Mouse (Mus musculus): ENCODE results near the gene Llcfc1. TPM values are rescaled to one million over a fixed set of nuclear protein-coding genes. Genes with fewer than 3 reads are reported as not detected.

The Llcfc1 gene
- not detected in 2 replicates for polyA plus RNA-seq (2016; fragmentation: Nextera tagmentation; extraction: Ambion mirVana)

DNA sequence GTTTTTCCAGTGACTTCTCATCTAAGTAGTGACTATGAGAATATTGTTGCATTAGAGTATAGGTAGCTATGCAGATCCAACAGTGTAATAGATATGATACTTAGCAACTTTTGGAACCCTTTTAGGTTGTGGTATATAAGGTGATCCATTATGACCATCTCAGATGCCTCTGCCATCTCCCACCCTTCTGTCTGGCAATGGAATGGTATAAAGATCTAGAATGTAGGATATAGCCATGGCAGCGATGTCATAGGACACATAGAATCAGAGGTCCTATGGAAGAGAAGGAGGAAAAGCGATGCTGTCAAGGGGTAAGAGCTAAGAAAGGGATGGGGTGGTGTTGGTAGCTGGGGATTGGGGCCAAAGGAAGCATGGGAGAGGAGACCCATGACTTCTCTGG is at the start of gene Llcfc1:
TSS of gene Llcfc1 (plus strand) at position 301 of the 400 bp plus-strand sequence.
- H3K4me2 ChIP-seq (replicated peaks): no peak within 1 kb of the TSS
- 90% methylated on average over 2 of the region's 2 CpGs for WGBS
- no peaks in the 10 kb centered on the region for H3K9me3 ChIP-seq
- H3K27me3 ChIP-seq (replicated peaks): no peaks in the 10 kb centered on the region
- H3K27ac ChIP-seq: no peak within 1 kb of the TSS
- no peaks in the 10 kb centered on the region for H3K36me3 ChIP-seq
- no peak within 1 kb of the TSS for H3K4me3 ChIP-seq
- ATAC-seq (ENCODE audit: low FRiP score, low read depth): no peak
- H3K4me1 ChIP-seq: no peaks in the 10 kb centered on the region
- H3K9ac ChIP-seq: no peak within 1 kb of the TSS

DNA sequence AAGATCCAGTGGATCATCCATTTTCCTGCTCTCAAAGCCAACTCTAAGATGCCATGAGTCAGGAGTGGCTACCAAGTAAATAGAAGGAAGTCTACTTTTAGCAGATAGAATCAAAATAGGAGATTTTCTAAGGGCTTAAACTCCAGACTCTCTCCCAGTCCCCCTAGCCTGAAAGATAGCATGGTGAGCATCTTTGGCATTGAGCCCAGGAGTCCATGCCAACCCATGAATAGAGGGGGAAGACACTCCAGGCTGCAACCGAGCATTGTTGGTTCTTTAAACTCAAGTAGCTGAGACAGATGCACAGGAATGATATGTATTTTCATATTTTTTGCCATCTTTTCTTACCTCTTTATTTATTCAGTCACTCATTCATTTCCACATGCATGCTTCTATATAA is 49.0 kb upstream of the Llcfc1 start:
- Histone ChIP-seq H3K9me3 (no peaks in the 10 kb centered on the region), H3K27me3 (replicated peaks) (no peaks in the 10 kb centered on the region), H3K9ac (no peak overlapping the region), H3K27ac (no peak overlapping the region), H3K4me3 (no peak overlapping the region), H3K4me2 (replicated peaks) (no peak overlapping the region), H3K36me3 (no peaks in the 10 kb centered on the region), H3K4me1 (no peaks in the 10 kb centered on the region)
- no peak for ATAC-seq (ENCODE audit: low FRiP score, low read depth)
- 71% methylated on average over 1 of the region's 1 CpGs for WGBS

DNA sequence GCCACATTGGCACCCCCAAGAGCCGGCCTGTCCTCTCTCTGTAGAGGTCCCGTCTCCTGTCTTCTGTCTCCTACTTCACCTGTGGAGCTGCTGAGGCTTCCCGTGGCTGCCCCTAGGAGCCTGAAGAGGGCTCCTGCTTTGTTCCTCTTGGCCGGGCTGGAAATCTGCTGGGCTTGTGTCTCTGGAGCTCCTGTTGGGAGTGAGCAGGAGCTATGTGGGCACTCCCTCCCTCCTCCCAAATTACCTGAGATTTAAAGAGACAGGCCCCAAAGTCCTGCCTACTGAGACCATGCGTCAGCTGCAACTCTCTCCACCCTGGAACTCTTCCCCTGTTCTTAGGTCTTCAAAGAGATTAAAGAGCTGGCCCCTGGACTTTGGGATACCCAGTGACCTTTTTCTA is 48.1 kb upstream of the Llcfc1 start, which contains the start of gene Trpv6:
TSS of gene Trpv6 (minus strand) at position 228 of the 400 bp plus-strand sequence.
- no peak within 1 kb of the TSS for H3K4me2 ChIP-seq (replicated peaks)
- H3K4me1 ChIP-seq: no peaks in the 10 kb centered on the region
- no peaks in the 10 kb centered on the region for H3K9me3 ChIP-seq
- H3K27ac ChIP-seq: no peak within 1 kb of the TSS
- no peak within 1 kb of the TSS for H3K4me3 ChIP-seq
- ATAC-seq (ENCODE audit: low FRiP score, low read depth): no peak
- no peaks in the 10 kb centered on the region for H3K27me3 ChIP-seq (replicated peaks)
- no peaks in the 10 kb centered on the region for H3K36me3 ChIP-seq
- H3K9ac ChIP-seq: no peak within 1 kb of the TSS
- WGBS: 29% methylated on average over 5 of the region's 5 CpGs

DNA sequence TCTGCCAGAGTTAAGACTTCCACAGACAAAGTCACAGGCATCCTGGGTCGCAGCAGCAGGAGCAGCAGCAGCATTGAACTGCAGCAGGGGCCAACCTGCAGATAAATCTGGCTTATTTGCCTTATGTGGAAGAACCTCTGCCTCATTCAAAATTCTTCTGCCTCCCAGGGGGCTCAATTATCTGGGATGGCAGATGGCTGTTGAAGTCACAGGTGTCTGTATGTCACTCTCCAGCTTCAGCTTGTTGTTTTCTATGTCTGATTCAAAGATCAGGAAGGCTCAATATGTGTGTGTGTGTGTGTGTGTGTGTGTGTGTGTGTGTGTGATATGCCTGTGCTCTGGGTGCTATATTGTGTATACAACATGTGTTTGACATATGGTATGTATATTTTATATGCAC is 46.8 kb upstream of the Llcfc1 start:
- 26% methylated on average over 1 of the region's 1 CpGs for WGBS
- no peak overlapping the region for H3K4me3 ChIP-seq
- H3K4me1 ChIP-seq: no peaks in the 10 kb centered on the region
- H3K9ac ChIP-seq: no peak overlapping the region
- no peak for ATAC-seq (ENCODE audit: low FRiP score, low read depth)
- no peaks in the 10 kb centered on the region for H3K36me3 ChIP-seq
- H3K27ac ChIP-seq: no peak overlapping the region
- no peaks in the 10 kb centered on the region for H3K9me3 ChIP-seq
- H3K27me3 ChIP-seq (replicated peaks): no peaks in the 10 kb centered on the region
- H3K4me2 ChIP-seq (replicated peaks): no peak overlapping the region

DNA sequence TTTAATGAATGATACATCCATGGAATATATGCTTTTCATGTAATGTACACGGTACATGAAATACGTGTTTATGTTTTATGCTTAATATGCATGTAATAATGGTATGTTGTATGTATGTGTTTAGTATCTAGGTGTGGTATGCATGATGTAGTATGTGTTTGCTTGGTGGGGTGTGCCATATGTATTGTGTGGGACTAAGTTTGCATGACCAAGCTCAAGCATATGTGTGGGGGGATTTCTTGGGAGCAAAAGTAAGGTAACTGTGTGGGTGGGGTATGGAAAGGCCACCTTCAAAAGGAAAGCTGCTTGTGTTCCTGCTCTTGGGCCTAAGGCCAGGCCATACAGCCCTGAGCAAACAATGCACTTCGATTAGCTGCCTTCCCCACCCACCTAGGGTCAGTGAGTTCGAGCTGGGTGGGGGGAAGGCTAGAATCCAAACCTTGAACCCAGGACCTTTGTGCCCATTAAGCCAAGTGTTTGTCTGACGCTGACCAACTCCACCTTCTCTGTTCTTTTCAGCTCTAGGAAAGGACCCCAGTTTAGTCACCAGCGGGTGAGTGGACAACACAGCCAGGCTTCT is 46.2 kb upstream of the Llcfc1 start:
- ATAC-seq (ENCODE audit: low FRiP score, low read depth): no peak
- no peak overlapping the region for H3K4me2 ChIP-seq (replicated peaks)
- 80% methylated on average over 6 of the region's 6 CpGs for WGBS
- no peak overlapping the region for H3K27ac ChIP-seq
- no peaks in the 10 kb centered on the region for H3K9me3 ChIP-seq
- H3K36me3 ChIP-seq: no peaks in the 10 kb centered on the region
- no peak overlapping the region for H3K9ac ChIP-seq
- H3K4me3 ChIP-seq: no peak overlapping the region
- H3K27me3 ChIP-seq (replicated peaks): no peaks in the 10 kb centered on the region
- H3K4me1 ChIP-seq: no peaks in the 10 kb centered on the region

DNA sequence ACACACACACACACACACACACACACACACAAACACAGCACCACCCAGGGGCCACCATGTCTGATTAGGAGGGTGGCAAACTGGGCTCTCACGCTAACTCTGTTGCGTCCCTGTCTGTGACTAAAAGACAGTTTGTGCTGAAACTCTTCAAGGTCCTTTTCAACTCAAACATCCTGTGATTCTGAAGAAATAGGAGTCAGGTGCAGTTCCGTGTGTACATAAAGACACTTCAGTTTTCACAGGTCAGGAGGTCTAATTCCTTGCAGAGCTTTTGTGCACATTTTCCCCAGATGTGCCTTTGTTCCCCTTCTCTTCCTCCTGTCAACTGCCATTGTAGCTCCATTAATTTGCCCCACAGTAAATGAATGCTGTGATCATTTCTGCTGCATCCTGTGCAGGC is 43.8 kb upstream of the Llcfc1 start:
- Histone ChIP-seq H3K27ac (no peak overlapping the region), H3K4me3 (no peak overlapping the region), H3K4me1 (no peaks in the 10 kb centered on the region), H3K9ac (no peak overlapping the region), H3K36me3 (no peaks in the 10 kb centered on the region), H3K27me3 (replicated peaks) (no peaks in the 10 kb centered on the region), H3K4me2 (replicated peaks) (no peak overlapping the region), H3K9me3 (no peaks in the 10 kb centered on the region)
- ATAC-seq (ENCODE audit: low FRiP score, low read depth): no peak
- 55% methylated on average over 3 of the region's 3 CpGs for WGBS

DNA sequence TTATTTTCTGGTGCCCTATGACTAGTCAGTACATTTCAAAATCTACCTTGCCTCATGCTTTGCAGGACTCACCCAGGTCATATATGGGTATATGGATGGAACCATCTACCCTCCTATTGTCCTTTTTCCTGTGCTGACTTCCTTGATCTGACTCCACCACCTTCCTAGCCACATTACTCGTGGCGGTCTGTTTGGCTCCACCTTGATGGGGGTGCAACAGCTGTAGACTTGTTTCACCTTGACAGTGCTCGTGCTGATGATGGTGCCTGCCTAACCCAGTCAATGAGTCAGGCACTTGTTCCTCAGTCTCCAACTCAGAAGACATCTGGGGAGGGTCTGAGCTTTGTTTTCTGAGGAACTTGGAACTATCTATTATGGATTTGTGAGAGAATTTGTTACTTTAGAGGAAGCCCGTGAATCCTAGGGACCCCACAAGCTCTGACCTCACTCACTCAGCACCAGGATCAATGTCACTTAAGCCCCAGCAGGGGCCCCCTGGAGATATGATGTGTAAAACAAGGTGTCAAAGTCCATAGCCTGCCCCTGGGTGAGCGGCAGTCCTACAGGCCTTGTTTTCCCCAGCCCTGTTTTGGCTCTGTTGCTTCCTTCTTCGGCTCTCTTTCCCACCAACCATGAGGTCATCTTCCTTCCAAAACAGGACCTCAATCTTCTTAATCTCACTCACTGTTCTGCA is 42.9 kb upstream of the Llcfc1 start:
- no peaks in the 10 kb centered on the region for H3K9me3 ChIP-seq
- WGBS: 86% methylated on average over 6 of the region's 6 CpGs
- ATAC-seq (ENCODE audit: low FRiP score, low read depth): no peak
- H3K27ac ChIP-seq: no peak overlapping the region
- no peak overlapping the region for H3K9ac ChIP-seq
- no peak overlapping the region for H3K4me3 ChIP-seq
- no peaks in the 10 kb centered on the region for H3K4me1 ChIP-seq
- H3K27me3 ChIP-seq (replicated peaks): no peaks in the 10 kb centered on the region
- H3K36me3 ChIP-seq: no peaks in the 10 kb centered on the region
- H3K4me2 ChIP-seq (replicated peaks): no peak overlapping the region

DNA sequence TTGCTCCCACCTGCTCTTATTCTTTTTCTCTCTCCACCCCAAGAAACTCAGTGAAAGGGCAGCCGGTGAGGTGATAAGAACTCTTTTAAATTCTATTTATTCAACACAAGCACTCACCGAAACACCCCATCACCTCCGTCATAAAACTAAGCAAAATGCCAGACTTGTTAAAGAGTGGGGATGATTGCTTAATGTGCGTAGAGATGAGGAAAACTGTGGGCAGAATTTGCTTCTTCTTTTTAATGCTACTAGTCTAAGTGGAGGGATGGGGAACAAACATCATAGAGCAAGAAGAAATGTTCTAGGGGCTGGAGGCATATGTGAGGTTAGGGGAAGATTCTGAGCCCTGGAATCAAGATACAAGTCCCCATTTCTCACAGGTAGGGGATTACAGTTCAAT is 41.5 kb upstream of the Llcfc1 start:
- Histone ChIP-seq H3K36me3 (no peaks in the 10 kb centered on the region), H3K4me3 (no peak overlapping the region), H3K27me3 (replicated peaks) (no peaks in the 10 kb centered on the region), H3K9me3 (no peaks in the 10 kb centered on the region), H3K4me1 (no peaks in the 10 kb centered on the region), H3K4me2 (replicated peaks) (no peak overlapping the region), H3K27ac (no peak overlapping the region), H3K9ac (no peak overlapping the region)
- ATAC-seq (ENCODE audit: low FRiP score, low read depth): no peak
- WGBS: 91% methylated on average over 4 of the region's 4 CpGs

DNA sequence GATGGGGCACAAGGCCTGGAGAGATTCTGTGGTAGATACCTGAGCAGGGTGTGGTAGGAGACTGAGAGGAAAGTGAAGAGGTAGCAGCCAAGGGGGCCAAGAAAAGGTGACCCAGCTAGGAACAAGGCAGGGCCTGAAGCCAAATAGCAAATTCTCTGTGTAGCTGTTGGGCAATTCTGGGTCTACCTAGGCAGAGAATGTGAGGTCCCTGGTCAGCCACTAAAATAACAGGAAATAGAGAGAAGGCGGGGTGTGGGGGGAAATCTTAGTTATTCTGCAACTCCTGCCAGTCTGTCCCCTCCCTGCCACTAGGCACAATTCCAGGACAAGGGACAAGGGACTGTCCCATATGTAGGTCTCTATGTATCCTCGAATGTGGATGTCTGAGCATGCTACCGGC is 41.0 kb upstream of the Llcfc1 start:
- no peak overlapping the region for H3K27ac ChIP-seq
- H3K4me2 ChIP-seq (replicated peaks): no peak overlapping the region
- H3K9me3 ChIP-seq: no peaks in the 10 kb centered on the region
- H3K4me1 ChIP-seq: no peaks in the 10 kb centered on the region
- no peak for ATAC-seq (ENCODE audit: low FRiP score, low read depth)
- H3K36me3 ChIP-seq: no peaks in the 10 kb centered on the region
- no peaks in the 10 kb centered on the region for H3K27me3 ChIP-seq (replicated peaks)
- 92% methylated on average over 3 of the region's 3 CpGs for WGBS
- no peak overlapping the region for H3K4me3 ChIP-seq
- H3K9ac ChIP-seq: no peak overlapping the region

DNA sequence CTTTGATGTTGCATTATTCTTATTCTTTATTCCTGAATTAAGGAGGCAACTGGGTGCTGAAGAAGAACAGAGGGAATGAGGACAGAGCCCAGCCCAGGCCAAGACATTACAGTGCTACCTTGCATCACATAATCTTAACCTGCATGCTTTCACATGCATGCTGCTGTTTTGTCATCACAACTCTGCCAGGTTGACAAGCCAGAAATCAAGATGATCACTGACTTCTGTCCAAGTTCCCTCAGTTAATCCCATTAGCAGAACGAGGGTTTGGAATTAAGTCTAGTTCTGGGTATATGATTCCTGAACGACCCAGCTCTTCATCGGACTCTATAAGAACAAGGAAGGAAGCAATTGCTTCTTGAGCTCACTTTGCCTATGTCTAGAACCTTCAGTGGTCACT is 38.0 kb upstream of the Llcfc1 start:
- WGBS: 91% methylated on average over 3 of the region's 3 CpGs
- no peak overlapping the region for H3K27ac ChIP-seq

DNA sequence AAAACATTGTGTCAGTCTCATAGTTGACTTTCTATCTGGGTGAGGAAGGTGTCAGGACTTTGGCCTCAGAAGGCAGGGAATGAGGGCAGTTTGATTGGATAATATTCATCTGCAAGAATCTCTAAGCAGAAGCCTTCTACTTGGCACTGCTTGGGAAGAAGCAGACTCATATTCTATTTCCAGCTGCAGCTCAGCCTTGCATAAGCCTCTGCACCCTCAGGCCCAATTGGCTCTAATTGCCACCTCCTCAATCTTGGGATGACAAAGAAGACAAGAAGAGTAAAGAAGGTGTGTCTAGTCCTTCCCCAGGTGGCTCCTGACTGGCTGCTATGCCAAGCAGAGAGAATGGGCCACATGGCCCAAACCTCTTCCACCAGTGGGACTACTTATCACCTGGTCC is 37.6 kb upstream of the Llcfc1 start:
- no peaks in the 10 kb centered on the region for H3K36me3 ChIP-seq
- H3K4me1 ChIP-seq: no peaks in the 10 kb centered on the region
- ATAC-seq (ENCODE audit: low FRiP score, low read depth): no peak
- no peak overlapping the region for H3K27ac ChIP-seq
- no peaks in the 10 kb centered on the region for H3K27me3 ChIP-seq (replicated peaks)
- no peak overlapping the region for H3K4me2 ChIP-seq (replicated peaks)
- no peak overlapping the region for H3K9ac ChIP-seq
- no peaks in the 10 kb centered on the region for H3K9me3 ChIP-seq
- H3K4me3 ChIP-seq: no peak overlapping the region

More for the DNA sequence above, 38.0 kb upstream of the Llcfc1 start:
- ATAC-seq (ENCODE audit: low FRiP score, low read depth): no peak
- no peak overlapping the region for H3K9ac ChIP-seq
- no peaks in the 10 kb centered on the region for H3K36me3 ChIP-seq
- no peaks in the 10 kb centered on the region for H3K9me3 ChIP-seq
- no peak overlapping the region for H3K4me2 ChIP-seq (replicated peaks)
- no peaks in the 10 kb centered on the region for H3K27me3 ChIP-seq (replicated peaks)
- H3K4me1 ChIP-seq: no peaks in the 10 kb centered on the region
- H3K4me3 ChIP-seq: no peak overlapping the region

DNA sequence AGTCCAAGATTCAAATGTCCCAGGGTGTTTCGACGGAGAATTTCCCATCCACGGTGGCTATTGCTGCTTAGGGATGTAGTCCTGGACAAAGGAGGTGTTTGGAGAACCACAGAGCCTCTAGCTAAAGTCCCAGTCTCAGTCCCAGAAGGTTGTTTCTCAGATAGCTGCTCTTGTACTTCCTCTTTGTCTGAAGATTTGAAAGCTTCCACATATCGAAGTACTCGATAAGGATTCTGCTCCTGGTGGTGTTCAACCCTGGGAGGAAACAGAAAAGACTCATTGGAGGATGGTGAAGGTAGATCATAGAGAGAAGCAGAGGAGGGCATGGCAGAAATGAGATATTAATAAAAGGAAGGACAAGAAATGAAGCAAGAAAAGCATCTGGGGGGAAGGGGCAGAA is 31.1 kb upstream of the Llcfc1 start:
- 92% methylated on average over 5 of the region's 5 CpGs for WGBS
- Histone ChIP-seq H3K4me2 (replicated peaks) (no peak overlapping the region), H3K9ac (no peak overlapping the region), H3K9me3 (no peaks in the 10 kb centered on the region), H3K36me3 (no peaks in the 10 kb centered on the region), H3K27ac (no peak overlapping the region), H3K27me3 (replicated peaks) (no peaks in the 10 kb centered on the region), H3K4me1 (no peaks in the 10 kb centered on the region), H3K4me3 (no peak overlapping the region)
- no peak for ATAC-seq (ENCODE audit: low FRiP score, low read depth)

DNA sequence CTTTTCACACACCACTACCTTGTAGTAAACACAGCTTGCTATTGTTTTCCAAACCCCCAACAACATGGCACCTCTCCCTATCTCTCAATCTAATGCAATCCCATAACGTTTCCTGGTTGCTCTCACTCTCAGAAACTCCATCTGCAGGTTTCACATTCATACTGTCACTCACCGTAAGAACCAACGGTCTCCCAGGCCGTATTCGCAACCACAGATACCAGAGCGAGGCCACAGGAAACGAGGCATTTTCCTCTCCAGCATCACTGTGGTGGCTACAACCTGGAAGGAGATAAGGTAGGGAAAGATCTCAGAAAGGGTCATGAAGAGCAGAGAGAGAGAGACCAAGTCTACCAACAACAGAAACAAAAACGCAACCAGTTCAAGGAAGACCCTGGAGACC is 29.6 kb upstream of the Llcfc1 start:
- ATAC-seq (ENCODE audit: low FRiP score, low read depth): no peak
- Histone ChIP-seq H3K4me3 (no peak overlapping the region), H3K9me3 (no peaks in the 10 kb centered on the region), H3K36me3 (no peaks in the 10 kb centered on the region), H3K9ac (no peak overlapping the region), H3K4me1 (no peaks in the 10 kb centered on the region), H3K27me3 (replicated peaks) (no peaks in the 10 kb centered on the region), H3K27ac (no peak overlapping the region), H3K4me2 (replicated peaks) (no peak overlapping the region)
- 89% methylated on average over 8 of the region's 8 CpGs for WGBS
